Mouse (Mus musculus): ENCODE measurements around the gene Apbb2.

DNA sequence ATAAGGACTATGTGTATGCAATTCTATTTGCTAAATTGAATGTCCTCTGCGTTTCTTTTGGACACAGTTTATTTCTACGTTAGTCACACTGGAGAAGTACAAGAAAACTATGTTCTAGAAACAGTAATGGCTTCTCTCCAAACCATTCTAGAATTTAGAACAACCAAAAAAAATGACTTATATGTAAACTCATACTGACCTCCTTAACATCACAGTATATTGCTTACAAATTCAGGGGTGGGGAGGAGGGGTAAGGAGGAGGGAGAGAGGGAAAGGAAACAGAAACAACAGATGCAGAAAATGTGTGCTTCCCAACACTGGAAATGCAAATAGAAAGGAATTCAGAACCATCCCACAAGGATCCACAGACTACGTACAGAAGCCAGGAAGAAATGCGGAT, 11.4 kb downstream of the Apbb2 start:
- TF ChIP-seq CTCF (IDR thresholded peaks at IDR 0.05; ENCODE audit: control insufficient read depth, insufficient read depth, insufficient replicate concordance, low read depth, low read length): no peak
- no peak for TF ChIP-seq POLR2A (IDR thresholded peaks at IDR 0.05; ENCODE audit: control insufficient read depth, low read depth, low read length)
